Mouse (Mus musculus) brain, embryonic 14.5 days (tissue): ENCODE measurements at regions not wholly inside any gene's neighbourhood (a gene's known extent, or its start where the extent isn't known, plus 50 kb on each side); places are given as distances from the start of the nearest gene placed in this dataset.

Source experiments
- CTCF ChIP-seq: fragments of 200-500 bp; IDR thresholded peaks from 2 replicates; pipeline ENCODE4 v1.5.1; 2012; ENCODE audit warnings: inconsistent platforms, mild to moderate bottlenecking, moderate library complexity, borderline replicate concordance; ENCODE audit not compliant: insufficient read depth, insufficient read length; ENCODE audit errors: extremely low read depth
- POLR2A ChIP-seq: fragments of 200-500 bp; IDR thresholded peaks from 2 replicates; pipeline ENCODE4 v1.6.1; 2012; ENCODE audit warnings: mild to moderate bottlenecking, inconsistent platforms, borderline replicate concordance; ENCODE audit not compliant: poor library complexity, insufficient read depth, insufficient read length, severe bottlenecking; ENCODE audit errors: extremely low read depth

DNA sequence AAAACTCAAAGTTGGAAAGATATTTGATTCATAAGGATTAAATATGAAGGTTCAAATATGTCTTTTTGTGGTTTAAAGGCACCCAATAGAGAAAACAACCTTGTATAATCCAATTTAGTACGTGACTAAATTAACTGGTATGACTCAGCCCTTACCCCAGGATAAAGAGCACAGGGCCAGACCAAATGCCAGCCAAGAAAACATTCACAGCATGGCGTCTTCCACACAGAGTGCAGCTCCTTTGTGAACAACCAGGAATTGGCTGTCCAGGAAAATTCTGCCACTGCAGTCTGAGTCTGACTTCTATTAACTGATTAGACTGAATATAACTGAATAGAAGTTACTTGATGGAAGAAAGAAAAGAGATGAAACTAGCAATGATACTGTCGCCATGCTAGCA lies 61.2 kb upstream of the Epha3 start:
- TF ChIP-seq CTCF (no peak), POLR2A (no peak)
